Mouse (Mus musculus) cerebellum, postnatal 4 days (tissue): Measurements from ENCODE around the gene Mob3b.

Source experiments
- DNase-seq, 2 experiments: peaks; one replicate each; pipeline ENCODE4 v3.0.0; 2022; ENCODE audit warnings: low spot score in 2 of 2, mixed read lengths in 1 of 2

Gene Mob3b

DNA sequence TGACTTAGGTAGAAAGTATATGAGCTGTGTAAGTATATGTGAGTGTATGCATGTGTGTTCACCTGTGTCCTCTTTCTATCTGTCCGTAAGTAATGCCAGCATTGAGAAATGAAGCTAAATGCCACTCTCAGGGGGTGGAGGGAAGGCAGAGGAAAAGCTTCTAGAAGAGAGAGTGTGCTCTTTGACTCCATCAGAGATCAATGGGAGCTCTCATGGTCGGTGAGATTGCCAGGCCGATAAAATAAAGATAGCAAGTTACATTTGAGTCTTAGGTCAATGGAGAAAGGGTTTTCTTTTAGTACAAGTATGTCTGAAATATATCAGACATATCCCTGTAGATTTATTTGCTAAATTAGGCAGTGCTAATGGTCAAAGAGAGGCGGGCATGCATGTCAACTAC, 9.0 kb downstream of the Mob3b start:
- DNase-seq, result no peak

DNA sequence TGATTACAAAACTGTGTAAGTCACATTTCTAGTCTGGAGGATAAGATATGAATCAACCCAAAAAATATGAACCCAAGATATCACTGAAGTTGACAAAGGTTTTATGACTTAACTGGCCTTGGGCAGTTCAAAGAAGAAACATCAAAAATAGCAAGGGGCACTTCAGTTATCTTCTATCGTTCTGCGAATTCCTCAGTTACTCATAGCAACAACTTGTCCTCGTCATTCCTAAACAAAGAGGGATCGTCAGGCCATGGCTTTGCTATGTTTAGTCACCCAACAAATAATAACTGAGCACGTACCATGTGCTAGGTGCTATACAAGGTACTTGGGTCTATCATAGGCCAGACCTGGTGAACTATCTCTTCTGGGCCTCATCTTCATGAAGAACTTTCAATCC, 10.7 kb downstream of the Mob3b start:
- no peak for DNase-seq

DNA sequence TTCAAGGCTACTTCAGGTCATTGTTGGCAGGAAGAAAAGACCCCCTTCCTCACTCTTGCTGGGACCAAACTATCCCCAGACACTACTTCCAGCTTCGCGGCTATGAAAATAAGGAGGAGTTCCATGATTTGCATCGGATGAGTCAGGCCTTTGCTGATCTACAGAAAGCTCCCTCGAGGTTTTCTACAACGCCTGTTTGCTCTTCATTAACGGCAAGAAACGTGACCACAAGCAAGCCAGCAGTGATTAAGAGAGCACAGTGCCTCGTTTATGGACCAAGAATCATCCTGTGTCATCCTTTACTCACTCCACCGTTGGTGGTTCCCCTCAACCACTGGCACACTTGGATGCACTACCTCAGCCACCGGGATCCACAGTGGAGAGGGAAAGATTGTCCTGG, 11.6 kb downstream of the Mob3b start:
- DNase-seq, result no peak

DNA sequence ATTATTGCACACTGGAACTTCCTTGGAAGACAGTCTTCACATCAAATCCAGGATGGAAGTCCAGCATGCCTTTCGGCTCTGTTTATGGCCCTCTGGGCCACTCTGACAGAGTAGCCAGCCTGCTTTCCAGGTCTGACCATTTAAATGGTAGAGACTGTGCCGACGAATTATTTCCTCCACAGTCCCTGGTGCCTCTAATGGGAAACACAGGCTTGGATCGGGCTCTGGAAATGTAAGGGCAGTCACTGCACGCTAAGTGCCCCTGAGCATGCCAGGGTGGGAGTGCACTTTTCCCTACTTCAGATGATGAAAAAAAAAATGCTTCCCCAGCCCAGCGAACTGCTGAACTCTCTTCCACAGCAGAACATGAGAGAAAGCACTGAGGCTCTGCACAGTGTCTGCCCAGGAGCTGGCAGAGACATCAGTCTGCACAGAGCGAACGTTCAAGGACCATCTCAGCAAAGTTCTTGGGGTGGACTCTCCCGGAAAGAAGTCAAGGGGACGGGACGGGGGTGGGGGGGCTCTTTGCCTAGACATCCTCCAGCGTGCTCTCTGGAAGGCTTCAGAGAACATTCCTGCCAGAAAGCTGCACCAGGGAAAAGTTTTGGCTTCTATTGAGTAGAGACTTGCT, 13.7 kb downstream of the Mob3b start:
- no peak for DNase-seq

DNA sequence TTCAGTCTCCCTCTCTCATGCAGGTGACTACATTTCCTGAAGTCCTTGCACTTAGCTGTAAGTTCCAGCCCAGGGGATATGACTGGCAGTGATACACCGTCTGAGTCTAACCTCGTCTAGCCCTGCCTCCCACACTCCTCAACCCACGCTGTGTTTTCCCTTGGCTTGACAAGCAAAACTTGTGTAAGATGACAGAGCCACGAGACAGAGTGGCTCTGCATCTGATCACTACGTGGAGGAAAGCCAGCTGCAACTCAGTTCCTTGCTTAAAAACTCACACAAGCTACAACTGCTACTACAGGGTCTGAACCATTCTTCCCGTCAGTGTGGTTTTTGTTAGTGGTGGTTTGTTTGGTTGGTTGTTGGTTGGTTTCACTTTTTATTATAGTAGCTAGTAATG, 17.0 kb downstream of the Mob3b start:
- DNase-seq, result no peak

DNA sequence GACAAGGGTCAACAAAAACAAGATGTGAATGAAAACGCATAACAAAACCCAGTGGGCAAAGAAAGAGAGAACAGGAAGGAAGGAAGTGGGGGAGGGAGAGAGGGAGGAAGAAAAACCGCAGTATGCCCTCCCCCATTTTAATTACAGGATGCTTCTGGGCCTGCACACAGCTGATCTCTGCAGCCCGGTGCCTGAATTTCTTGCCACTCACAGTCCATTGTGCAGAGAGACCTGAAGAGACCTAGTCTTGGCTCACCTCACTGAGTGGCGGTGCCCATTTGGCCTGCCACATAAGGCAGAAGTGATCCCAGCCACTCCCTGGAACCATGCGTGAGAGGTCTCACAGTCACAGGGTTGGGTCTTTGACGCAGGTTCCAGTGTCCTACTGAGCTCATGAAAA, 19.2 kb downstream of the Mob3b start:
- DNase-seq, result no peak

DNA sequence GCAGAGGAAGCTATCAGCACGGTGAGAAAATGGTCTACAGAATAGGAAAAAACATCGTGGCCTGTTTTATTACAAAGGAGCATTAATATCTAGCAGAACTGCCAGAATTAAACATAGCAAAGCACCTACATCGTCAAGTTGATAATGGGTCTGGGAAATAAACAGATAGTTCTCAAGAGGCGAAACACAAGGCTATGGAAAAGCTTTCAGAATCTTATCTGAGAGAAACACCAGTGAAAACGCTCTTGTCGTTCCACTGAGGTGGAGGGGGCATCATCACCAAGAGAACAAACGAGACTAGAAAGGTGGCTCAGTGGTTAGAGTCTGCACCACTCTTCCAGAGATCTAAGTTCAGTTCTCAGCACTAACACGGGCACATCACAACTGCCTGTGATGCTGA, 20.3 kb downstream of the Mob3b start:
- no peak for DNase-seq

DNA sequence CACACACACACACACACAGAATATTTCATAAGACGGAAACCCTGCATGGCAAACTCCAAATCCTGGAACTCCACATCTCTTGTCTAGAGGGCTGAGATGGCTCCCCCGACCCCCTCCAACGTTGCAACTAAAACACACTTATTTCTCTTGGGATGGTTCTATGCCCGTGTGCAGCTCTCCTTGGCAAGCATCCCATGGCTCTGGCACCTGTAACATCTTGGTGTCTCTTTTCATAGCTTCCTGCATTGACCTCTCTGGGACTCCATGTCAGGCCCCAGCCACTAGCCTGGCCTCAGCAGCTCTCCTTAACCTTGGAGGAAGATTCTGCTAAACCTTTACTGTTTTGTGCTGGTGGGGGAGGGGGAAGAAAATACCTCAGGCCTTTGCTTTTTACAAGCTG, 21.5 kb downstream of the Mob3b start:
- no peak for DNase-seq

DNA sequence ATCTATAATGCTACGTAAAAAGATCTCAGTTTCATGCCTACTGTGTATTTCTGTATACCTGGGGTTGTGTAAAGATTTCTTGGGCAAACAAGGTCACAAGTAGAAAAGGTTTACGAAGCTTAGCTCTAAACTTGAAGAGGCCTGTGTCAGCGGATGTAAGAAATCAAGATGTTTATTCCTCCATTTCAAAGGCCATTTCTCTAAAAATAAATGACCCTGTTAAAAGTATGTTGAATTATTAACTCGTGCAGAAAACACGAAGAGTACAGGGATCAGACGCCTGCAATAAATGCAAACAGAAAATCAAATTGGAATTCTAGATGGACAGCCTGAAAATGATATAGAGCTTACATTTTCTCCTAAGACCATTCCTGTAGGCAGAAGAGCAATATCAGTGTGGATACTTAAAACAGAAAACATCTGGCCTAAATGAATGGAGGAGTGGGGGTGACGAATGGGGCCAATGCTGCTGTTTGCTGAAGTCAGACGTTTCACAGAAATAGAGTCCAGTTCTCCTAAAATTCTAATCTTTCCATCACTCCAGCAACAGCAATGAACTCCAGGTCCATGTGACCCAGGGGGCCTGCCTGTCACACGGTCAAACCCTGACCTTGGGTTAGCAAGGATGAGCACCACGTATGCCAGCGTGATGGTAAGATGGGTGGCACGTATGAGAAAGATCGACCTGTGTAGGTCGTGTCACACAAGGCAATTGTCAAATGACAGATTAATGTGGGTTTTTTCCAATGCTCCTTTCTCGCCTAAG, 22.3 kb downstream of the Mob3b start:
- DNase-seq, result no peak

DNA sequence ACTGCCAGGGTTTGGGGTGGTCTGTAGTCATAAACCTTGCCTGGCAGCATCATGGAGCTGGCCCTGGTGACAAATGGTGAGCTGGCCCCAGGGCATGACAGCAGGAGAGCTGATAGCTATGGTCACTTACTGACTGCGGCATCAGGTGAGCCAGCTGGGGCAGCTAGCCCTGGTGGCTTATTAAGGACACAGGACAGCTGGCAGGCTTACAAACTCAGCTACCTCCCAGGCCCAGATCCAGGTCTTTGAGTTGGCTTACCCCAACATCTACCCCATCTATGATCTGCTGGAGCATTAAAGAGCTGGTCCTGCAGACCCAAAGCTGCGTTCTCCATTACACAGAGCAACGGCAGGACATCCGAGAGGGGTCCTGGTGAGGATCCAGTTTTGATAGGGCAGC, 23.9 kb downstream of the Mob3b start:
- no peak for DNase-seq

DNA sequence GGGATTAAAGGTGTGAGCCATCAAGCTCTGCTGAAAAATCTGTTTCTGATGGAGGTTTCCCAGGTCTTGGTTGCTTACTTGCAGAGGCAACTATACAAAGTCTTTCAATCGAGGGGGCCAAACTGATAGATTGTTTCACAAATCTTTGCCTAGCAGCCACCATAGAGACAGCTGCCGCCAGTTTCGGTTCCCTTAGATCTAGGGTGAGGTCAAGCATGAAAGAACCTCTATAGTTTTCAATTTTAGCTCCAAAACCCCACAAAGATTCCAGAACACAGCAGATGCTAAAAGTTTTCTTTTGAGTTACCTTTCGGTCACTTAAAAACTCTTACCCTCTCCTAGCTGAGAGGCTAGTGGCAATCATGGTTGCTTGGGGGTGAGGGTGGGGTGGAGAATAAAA, 25.7 kb downstream of the Mob3b start:
- no peak for DNase-seq

DNA sequence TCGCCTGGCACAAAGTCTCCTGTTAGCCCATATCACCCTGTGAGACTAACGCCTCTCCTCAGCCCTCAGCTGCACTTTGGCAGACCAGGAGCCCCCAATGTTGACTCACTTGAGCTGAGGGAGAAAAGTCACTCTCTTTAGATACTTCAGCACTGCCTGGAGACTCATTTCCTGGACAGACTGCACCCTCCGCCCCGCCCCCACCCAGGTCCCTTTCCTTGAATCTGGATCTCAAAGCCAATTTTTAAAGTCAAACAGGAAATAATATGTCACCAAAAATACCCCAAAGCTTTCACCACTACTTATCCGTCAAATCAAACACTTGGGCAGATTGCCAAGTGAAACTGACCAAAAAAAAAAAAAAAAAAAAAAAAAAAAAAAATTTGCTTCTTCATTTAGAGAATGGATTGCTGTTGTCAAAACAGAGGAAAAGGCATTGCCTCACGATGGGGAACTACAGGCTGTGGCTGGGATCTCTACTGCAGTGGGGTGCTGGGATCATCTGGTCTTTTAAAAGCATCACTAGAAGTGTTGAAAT, 26.8 kb downstream of the Mob3b start:
- no peak for DNase-seq

DNA sequence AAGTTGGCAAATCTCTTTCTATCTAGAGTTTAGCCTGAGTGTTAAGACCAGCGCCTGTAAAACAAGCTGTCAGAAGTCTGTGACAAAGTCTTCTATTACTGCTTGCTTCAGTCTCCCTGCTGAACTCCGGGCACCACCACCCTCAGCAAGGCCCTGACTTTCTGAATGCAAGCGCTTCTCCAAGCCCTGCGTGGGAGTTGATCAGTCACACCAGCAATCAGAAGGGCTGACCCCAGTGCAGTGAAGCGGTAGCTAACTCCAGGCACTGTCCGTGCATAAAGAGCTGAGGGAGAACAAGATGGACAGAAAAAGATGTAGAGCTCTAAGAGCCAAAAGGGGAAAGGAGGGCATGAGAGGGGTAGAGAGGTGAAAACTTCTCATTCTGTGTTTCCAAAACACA, 29.5 kb downstream of the Mob3b start:
- no peak for DNase-seq

DNA sequence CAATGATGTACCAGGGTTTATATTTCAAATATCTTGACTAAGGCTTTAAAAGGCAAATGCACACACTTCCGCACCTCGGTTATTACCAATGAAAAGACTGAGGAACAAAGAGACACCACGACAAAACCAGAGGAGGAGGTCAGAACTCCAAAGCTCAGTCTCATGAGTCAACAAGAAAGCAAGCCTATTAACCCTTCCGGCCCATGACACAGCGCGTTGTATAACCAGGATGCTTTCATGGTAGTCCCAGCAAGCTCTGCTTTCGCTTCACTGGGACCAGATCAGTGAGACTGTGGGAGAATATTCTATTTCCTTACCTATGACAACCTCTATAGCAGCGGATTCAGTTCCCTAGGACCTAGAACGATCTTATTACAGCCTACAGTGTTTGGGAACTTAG, 30.5 kb downstream of the Mob3b start:
- no peak for DNase-seq

DNA sequence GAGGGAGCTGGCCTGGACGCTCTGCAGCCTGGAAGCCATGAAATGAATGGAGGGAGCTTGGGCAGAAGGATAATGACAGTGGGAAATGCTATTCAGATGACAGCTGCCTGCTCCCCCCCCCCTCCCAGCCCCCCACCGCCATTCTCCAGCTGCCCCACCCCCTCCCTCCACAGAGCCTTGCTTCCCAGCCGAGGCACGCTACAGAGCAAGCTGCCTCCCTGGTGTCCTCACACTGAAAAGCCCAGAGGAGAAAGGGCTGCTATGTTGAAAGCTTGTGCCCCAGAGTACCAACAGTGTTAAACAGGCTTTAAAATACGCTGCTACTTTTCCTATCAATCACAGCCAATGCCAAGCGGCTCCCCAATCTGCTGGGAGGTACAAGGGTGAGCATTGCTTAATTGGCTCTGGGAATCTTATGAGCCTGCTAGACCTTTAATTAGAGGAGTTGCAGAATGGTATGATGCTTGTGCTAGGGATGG, 31.9 kb downstream of the Mob3b start:
- DNase-seq, result peak in 1 of 2 experiments; percentile 23

DNA sequence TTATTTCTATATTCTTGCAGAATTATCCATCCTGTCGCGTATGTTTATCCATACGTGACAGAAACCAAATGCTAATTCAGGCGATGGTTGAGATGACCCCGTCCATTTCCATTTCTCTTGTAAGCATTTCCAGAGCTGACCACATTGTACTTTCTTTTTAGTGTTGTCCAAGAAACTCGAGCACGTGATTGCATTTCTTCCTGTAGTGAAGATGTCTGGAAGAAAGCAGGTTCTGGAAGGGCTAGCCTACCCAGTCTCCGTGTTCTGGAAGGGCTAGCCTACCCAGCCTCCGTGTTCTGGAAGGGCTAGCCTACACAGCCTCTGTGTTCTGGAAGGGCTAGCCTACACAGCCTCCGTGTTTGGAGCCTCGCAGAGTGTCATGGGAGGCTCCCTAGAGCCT, 33.3 kb downstream of the Mob3b start:
- DNase-seq, result no peak

DNA sequence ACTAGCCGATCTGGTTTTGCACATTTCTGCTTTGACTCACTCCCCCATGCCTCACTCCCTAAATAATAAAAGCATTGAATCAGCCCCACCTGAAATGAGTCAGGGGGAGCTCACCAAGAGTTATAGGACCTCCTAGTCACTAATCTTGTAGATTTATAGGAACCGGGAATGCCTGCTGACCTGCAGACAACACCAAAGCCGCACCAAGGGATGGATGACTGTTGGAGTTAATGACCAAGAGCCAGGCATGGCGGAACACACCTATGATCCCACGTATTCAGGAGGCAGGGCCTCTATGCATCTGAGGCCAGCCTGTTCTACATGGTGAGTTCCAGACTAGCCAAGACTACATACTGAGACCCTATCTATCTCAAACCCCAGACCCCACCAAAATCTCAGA, 34.2 kb downstream of the Mob3b start:
- DNase-seq, result no peak

DNA sequence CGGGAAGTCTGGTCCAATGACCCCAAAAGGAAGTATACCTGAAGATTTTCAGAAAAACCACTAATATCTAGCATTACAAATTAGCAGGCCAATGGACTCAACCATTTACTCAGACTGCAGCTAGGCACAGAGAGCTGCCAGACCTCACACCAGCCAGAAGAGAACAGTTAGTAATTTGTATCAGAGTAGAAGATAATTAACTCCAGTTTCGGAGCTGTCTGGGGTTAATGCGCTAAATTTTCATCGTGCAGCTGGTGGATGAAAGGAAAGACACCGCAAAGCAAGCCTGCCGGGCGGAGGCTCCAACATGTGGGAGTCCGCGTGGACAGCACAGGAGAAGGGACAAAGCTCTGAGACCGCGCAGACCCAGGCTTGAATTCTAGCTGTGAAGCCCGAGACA, 36.2 kb downstream of the Mob3b start:
- no peak for DNase-seq

DNA sequence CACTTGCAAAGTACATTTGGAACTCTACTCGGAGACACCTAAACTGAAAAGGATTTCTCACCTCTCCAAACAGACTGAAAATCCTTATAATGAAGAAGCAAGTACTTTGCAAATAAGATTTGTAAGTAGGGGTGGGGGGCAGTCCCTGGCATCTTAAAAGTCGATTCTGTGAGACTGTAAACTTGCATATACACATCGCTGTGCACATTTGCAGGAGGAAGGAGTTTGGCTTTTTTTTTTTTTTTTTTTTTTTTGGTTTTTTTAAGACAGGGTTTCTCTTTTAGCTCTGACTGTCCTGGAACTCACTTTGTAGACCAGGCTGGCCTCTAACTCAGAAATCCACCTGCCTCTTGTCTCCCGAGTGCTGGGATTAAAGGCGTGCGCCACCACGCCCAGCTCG, 36.7 kb downstream of the Mob3b start:
- DNase-seq, result no peak

DNA sequence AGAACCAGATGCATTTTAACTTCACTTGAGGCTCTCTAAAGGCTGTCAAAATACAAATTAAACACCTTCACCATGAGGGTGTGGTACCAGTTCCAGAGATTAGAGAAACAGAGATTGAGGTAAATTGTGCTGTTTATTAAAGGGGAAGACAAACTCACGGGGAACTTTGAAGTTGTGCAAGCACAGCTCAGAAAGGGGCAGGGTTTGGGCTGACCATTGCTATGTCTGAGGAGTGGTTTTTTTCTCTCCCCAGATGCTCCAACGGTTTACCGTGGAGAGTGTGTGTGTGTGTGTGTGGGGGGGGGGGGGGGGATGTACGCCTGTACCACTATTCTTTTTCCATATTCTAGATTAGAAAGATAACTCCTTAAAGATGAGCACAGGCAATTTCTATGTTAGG, 37.1 kb downstream of the Mob3b start:
- DNase-seq, result no peak

DNA sequence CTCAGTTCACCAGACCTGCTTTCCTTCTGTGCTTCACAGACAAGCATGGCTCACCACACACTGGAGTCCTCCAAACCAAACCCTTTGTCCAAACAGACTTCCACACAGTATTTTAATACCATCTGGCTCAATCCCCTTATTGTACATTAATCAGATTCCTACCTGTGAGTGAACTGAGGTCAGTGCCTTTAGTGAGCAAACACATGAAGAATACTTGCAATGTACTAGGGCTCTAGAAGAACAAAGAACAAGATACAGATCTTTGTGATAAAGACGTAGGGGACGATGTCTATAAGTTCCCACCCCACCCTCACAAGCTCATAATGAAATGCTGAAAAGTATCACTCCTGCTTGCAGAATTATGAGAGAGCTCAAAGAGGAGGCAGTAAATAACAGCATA, 38.4 kb downstream of the Mob3b start:
- no peak for DNase-seq

DNA sequence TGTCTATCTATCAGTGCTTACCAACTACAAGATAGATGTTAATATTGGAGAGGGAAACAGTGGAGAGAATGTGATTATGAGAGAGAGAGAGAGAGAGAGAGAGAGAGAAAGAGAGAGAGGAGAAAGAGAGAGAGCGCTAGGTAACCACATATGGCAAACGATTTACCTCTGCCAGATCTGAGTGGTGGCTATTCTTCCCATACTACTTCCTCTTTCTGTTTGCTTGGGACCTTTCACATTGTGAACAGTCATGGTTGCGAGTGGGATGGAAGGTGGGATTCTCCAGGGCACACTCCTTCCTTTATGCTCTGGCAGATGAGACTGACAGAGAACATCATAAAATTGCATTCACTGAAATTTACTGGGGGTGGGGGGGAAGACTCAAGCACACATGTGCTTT, 40.1 kb downstream of the Mob3b start:
- no peak for DNase-seq

DNA sequence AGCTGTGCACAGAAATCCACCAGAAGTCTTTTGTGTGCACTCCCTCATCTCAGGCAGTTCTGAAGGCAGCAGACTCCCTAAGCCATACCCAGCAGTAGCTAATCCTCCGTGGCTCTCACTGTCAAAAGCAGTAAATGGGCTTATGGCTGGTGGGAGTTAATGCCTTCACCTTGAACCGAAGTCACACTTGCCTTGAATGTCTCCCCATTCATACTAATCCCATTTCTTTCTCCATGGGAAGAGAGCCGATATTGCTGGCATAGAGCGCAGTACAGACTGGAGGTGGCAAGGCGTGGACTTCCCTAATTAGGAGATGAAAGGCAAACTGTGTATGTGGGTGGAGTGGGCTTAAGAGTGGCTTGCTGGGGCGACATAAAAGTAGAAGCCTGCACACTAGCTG, 41.4 kb downstream of the Mob3b start:
- no peak for DNase-seq
